Mouse (Mus musculus) ES-E14 (cell line): ENCODE data around the gene Gfod2.

Experiments
- CHD2 ChIP-seq: IDR thresholded peaks from 2 replicates; pipeline ENCODE4 v1.6.1; 2014; ENCODE audit warnings: mild to moderate bottlenecking, low read depth, low read length, inconsistent platforms
- MAFK ChIP-seq: IDR thresholded peaks from 2 replicates; pipeline ENCODE4 v1.6.1; 2014; ENCODE audit warnings: mild to moderate bottlenecking, low read depth, low read length, inconsistent platforms; ENCODE audit not compliant: insufficient read depth
- ZC3H11A ChIP-seq: IDR thresholded peaks from 2 replicates; pipeline ENCODE4 v1.6.1; 2012; ENCODE audit warnings: low read depth, mild to moderate bottlenecking, inconsistent platforms, low read length, borderline replicate concordance
- ZNF384 ChIP-seq: IDR thresholded peaks from 2 replicates; pipeline ENCODE4 v1.6.1; 2012; ENCODE audit warnings: low read depth, low read length, inconsistent platforms

- 0 out of 2 replicates have a peak, but pooled peaks have one; percentile 13 for TF ChIP-seq ZC3H11A
- TF ChIP-seq CHD2, result no peak
- TF ChIP-seq MAFK, result no peak
- no peak for TF ChIP-seq ZNF384
Observed at GRCm38 (mm10) chr8:105788241-105788640, 29.8 kb upstream of the Gfod2 start.
